Comparison of ENCODE assay signal across 8 mouse cellular contexts in genomic region chr7:132153725-132154147, GRCm38 (mm10). TPM values are rescaled to one million over a fixed set of nuclear protein-coding genes. Genes with fewer than 3 reads are reported as not detected.
DNase-seq lines count a peak whose midpoint lies in the region; ATAC-seq lines count a peak whose summit lies in the region.

No protein-coding gene starts in this region.

- no peak overlapping the region for H3K9ac ChIP-seq in heart, embryonic 15.5 days
- no peak overlapping the region for H3K9ac ChIP-seq in midbrain, embryonic 11.5 days (ENCODE audit: low read length)

- no peak for DNase-seq in heart, adult 8-10 months (ENCODE audit: low spot score)
- DNase-seq in cerebellum, adult 11-12 months = peak; percentile 4
- DNase-seq in hindbrain, embryonic 10.5 days (ENCODE audit: low spot score) = no peak
- DNase-seq in midbrain, embryonic 11.5 days (ENCODE audit: low spot score, missing footprints) = peak; percentile 87
- DNase-seq in testis, postnatal 10 days (ENCODE audit: low spot score) = no peak
- no peak for DNase-seq in thymus, postnatal 4 days

- 39% methylated on average over 6 of the region's 6 CpGs for WGBS in heart, embryonic 15.5 days
- 28% methylated on average over 6 of the region's 6 CpGs for WGBS in hindbrain, embryonic 10.5 days
- 25% methylated on average over 6 of the region's 6 CpGs for WGBS in midbrain, embryonic 11.5 days

- no peak overlapping the region for H3K27ac ChIP-seq in heart, embryonic 15.5 days
- peak overlapping the region; percentile 67; the same call in 1 of the 2 replicates for H3K27ac ChIP-seq in hindbrain, embryonic 10.5 days
- no peak overlapping the region for H3K27ac ChIP-seq in midbrain, embryonic 11.5 days (ENCODE audit: low read depth, low read length)

- no peak overlapping the region; the same call in 1 of the 2 replicates for H3K4me3 ChIP-seq in heart, embryonic 15.5 days
- peak overlapping the region; percentile 52 for H3K4me3 ChIP-seq in hindbrain, embryonic 10.5 days
- H3K4me3 ChIP-seq in midbrain, embryonic 11.5 days (ENCODE audit: low read depth, low read length) = no peak overlapping the region

- H3K27me3 ChIP-seq in heart, embryonic 15.5 days = peaks cover 47% of the 10 kb centered on the region
- peaks cover 44% of the 10 kb centered on the region for H3K27me3 ChIP-seq in hindbrain, embryonic 10.5 days (ENCODE audit: insufficient read depth, poor library complexity, severe bottlenecking)
- H3K27me3 ChIP-seq in midbrain, embryonic 11.5 days (ENCODE audit: control insufficient read depth, insufficient read depth, low read length) = peaks cover 13% of the 10 kb centered on the region

- peaks cover 7% of the 10 kb centered on the region for H3K4me1 ChIP-seq in heart, embryonic 15.5 days (replicated peaks)
- H3K4me1 ChIP-seq in hindbrain, embryonic 10.5 days (replicated peaks) = peaks cover 16% of the 10 kb centered on the region
- peaks cover 9% of the 10 kb centered on the region for H3K4me1 ChIP-seq in midbrain, embryonic 11.5 days (ENCODE audit: control insufficient read depth, insufficient read depth, low read length)

- 0 out of 2 replicates have a peak overlapping the region, but pooled peaks have one; percentile 63 for H3K4me2 ChIP-seq in heart, embryonic 15.5 days
- H3K4me2 ChIP-seq in midbrain, embryonic 11.5 days = peak overlapping the region; percentile 82

- ATAC-seq in heart, embryonic 15.5 days (replicated peaks; ENCODE audit: insufficient number of reproducible peaks, insufficient read depth, low FRiP score, low read depth) = no peak
- no peak for ATAC-seq in midbrain, embryonic 11.5 days (ENCODE audit: low FRiP score)
- ATAC-seq in granulocyte monocyte progenitor cell, adult 5-6 weeks (replicated peaks; ENCODE audit: poor library complexity, severe bottlenecking) = no peak

- no peaks in the 10 kb centered on the region for H3K9me3 ChIP-seq in heart, embryonic 15.5 days (replicated peaks)
- no peaks in the 10 kb centered on the region for H3K9me3 ChIP-seq in hindbrain, embryonic 10.5 days
- no peaks in the 10 kb centered on the region for H3K9me3 ChIP-seq in midbrain, embryonic 11.5 days (ENCODE audit: control insufficient read depth, low read length)

- H3K36me3 ChIP-seq in heart, embryonic 15.5 days = no peaks in the 10 kb centered on the region
- no peaks in the 10 kb centered on the region for H3K36me3 ChIP-seq in hindbrain, embryonic 10.5 days
- no peaks in the 10 kb centered on the region for H3K36me3 ChIP-seq in midbrain, embryonic 11.5 days (ENCODE audit: control insufficient read depth, insufficient read depth, low read length)

RNA-seq across cellular contexts. Expression of gene Cpxm2, which starts 0.8 kb away (rescaled TPM):
- polyA plus RNA-seq in heart, embryonic 15.5 days (2015; fragmentation: Nextera tagmentation; extraction: Ambion mirVana) = 1.0 and 1.1 TPM in 2 replicates
- total RNA-seq in heart, adult 8-10 months (2022) = 10 to 100 TPM; 34.6 to 53.0 (median 42.7) TPM
- 0.75 and 1.1 TPM in 2 replicates for polyA plus RNA-seq in hindbrain, embryonic 10.5 days (2016; fragmentation: Nextera tagmentation; extraction: Ambion mirVana)
- 0.72 and 1.3 TPM in 2 replicates for polyA plus RNA-seq in midbrain, embryonic 11.5 days (2014; fragmentation: Nextera tagmentation; extraction: Ambion mirVana)
- total RNA-seq in granulocyte monocyte progenitor cell, adult 5-6 weeks (2014; fragmentation: Nextera tagmentation) = not detected in 2 replicates
- total RNA-seq in granulocyte monocyte progenitor cell, adult 5-6 weeks (2017) = not detected in 2 replicates

Comparison
In these comparisons a context has a peak if more than half of its experiments do, and no peak if none do; other contexts are left out.
1. DNase-seq: peak in cerebellum, adult 11-12 months (single experiment) and midbrain, embryonic 11.5 days (single experiment); none in heart, adult 8-10 months (single experiment), hindbrain, embryonic 10.5 days (single experiment), testis, postnatal 10 days (single experiment) and thymus, postnatal 4 days (single experiment).